ENCODE assay signal across 9 mouse cellular contexts in the genomic region with DNA sequence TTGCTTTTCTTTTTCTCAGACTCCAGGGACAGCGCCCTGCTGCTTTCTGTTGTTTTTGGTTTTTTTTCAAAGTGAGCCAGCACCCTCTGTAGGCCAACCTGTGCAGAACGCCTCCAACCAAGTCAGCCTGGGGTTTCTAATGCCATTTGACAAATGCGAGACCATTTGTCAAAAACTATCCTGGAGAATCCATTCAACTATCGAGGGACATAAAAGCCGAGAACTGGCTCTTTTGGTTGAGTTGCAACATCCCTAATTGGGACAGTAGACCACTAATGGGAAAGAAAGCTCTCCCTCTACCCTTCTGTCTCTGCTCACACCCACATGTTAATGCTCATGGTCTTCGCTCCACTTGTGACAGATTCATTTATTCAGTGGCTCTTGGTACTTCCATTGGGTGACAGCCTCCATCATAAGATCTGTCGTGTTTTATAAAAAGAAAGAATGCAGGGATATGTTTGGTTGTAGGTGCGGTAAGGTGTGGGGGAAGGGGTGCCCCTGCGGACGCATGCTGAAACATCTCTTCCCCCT. TPM values are rescaled to one million over a fixed set of nuclear protein-coding genes. Genes with fewer than 3 reads are reported as not detected.
DNase-seq lines count a peak whose midpoint lies in the region; ATAC-seq and TF ChIP-seq lines count a peak whose summit lies in the region.
"Had no signal": no experiment of that assay in that cellular context is flagged by ENCODE, and none has a peak within 500 bp of the region (broad histone marks: within the 10 kb centered on the region; RNA-seq: fewer than 3 reads in every experiment).

No protein-coding gene starts in this region.

- H3K9ac ChIP-seq in embryonic facial prominence, embryonic 15.5 days: no peak overlapping the region
- peak overlapping the region; percentile 79 for H3K9ac ChIP-seq in heart, embryonic 13.5 days
- peak overlapping the region; percentile 25; the same call in 1 of the 2 replicates for H3K9ac ChIP-seq in kidney, postnatal 0 days (ENCODE audit: low read depth, low read length)
- no peak overlapping the region for H3K9ac ChIP-seq in midbrain, embryonic 16.5 days (ENCODE audit: low read depth, low read length)

- H3K27me3 ChIP-seq in embryonic facial prominence, embryonic 15.5 days: no peaks in the 10 kb centered on the region
- peaks cover 3% of the 10 kb centered on the region for H3K27me3 ChIP-seq in heart, embryonic 13.5 days (replicated peaks)
- no peaks in the 10 kb centered on the region for H3K27me3 ChIP-seq in kidney, postnatal 0 days (ENCODE audit: insufficient read depth, low read length)
- H3K27me3 ChIP-seq in midbrain, embryonic 16.5 days (ENCODE audit: control insufficient read depth, insufficient read depth, low read depth, low read length): no peaks in the 10 kb centered on the region

- peak overlapping the region; percentile 33 for H3K4me3 ChIP-seq in bone marrow macrophage, adult 2 months (ENCODE audit: insufficient read depth, low read length)
- H3K4me3 ChIP-seq in embryonic facial prominence, embryonic 15.5 days (replicated peaks): peak overlapping the region; percentile 34
- peak overlapping the region; percentile 54 for H3K4me3 ChIP-seq in heart, embryonic 13.5 days
- H3K4me3 ChIP-seq in kidney, postnatal 0 days (replicated peaks; ENCODE audit: low read depth, low read length): peak overlapping the region; percentile 24
- peak overlapping the region; percentile 28 for H3K4me3 ChIP-seq in midbrain, embryonic 16.5 days (ENCODE audit: low read depth, low read length)
- H3K4me3 ChIP-seq: erythroblast, embryonic 14.5 days had no signal

- no peaks in the 10 kb centered on the region for H3K9me3 ChIP-seq in embryonic facial prominence, embryonic 15.5 days (replicated peaks)
- no peaks in the 10 kb centered on the region for H3K9me3 ChIP-seq in heart, embryonic 13.5 days
- H3K9me3 ChIP-seq in kidney, postnatal 0 days (replicated peaks; ENCODE audit: low read length): no peaks in the 10 kb centered on the region
- no peaks in the 10 kb centered on the region for H3K9me3 ChIP-seq in midbrain, embryonic 16.5 days (replicated peaks; ENCODE audit: control insufficient read depth, low read length, poor library complexity, severe bottlenecking)

- DNase-seq in CD4-positive, CD25-positive, alpha-beta regulatory T cell, adult 2 months (ENCODE audit: low read depth, low spot score): peak; percentile 81
- DNase-seq in kidney, postnatal 0 days (ENCODE audit: low spot score): peak; percentile 90
- peak; percentile 45 for DNase-seq in liver
- DNase-seq in spleen, postnatal 4 days (ENCODE audit: low spot score in 2 of 2): peak; percentile 30 to 63

- H3K4me1 ChIP-seq in bone marrow macrophage, adult 2 months (ENCODE audit: control insufficient read depth, insufficient read depth, low read length): no peaks in the 10 kb centered on the region
- H3K4me1 ChIP-seq in embryonic facial prominence, embryonic 15.5 days: no peaks in the 10 kb centered on the region
- H3K4me1 ChIP-seq in heart, embryonic 13.5 days: peaks cover 9% of the 10 kb centered on the region; the same call in 1 of the 2 replicates
- H3K4me1 ChIP-seq in kidney, postnatal 0 days (replicated peaks; ENCODE audit: insufficient read depth, low read length): no peaks in the 10 kb centered on the region
- H3K4me1 ChIP-seq in midbrain, embryonic 16.5 days (ENCODE audit: control insufficient read depth, insufficient read depth, low read length): no peaks in the 10 kb centered on the region

- H3K4me2 ChIP-seq in embryonic facial prominence, embryonic 15.5 days (replicated peaks): peak overlapping the region; percentile 47
- H3K4me2 ChIP-seq in heart, embryonic 13.5 days: peak overlapping the region; percentile 77
- peak overlapping the region; percentile 64 for H3K4me2 ChIP-seq in kidney, postnatal 0 days (ENCODE audit: low read length)
- peak overlapping the region; percentile 49 for H3K4me2 ChIP-seq in midbrain, embryonic 16.5 days (ENCODE audit: low read length)

- H3K36me3 ChIP-seq in embryonic facial prominence, embryonic 15.5 days: no peaks in the 10 kb centered on the region
- no peaks in the 10 kb centered on the region for H3K36me3 ChIP-seq in heart, embryonic 13.5 days
- no peaks in the 10 kb centered on the region for H3K36me3 ChIP-seq in kidney, postnatal 0 days (ENCODE audit: insufficient read depth, low read length)
- H3K36me3 ChIP-seq in midbrain, embryonic 16.5 days (ENCODE audit: control insufficient read depth, insufficient read depth, low read length): no peaks in the 10 kb centered on the region

- H3K27ac ChIP-seq in bone marrow macrophage, adult 2 months (ENCODE audit: insufficient read depth, low read depth, low read length): no peak overlapping the region
- no peak overlapping the region for H3K27ac ChIP-seq in embryonic facial prominence, embryonic 15.5 days (replicated peaks)
- H3K27ac ChIP-seq in heart, embryonic 13.5 days (replicated peaks): 0 out of 2 replicates have a peak overlapping the region, but pooled peaks have one; percentile 9
- H3K27ac ChIP-seq in kidney, postnatal 0 days: no peak overlapping the region
- H3K27ac ChIP-seq in midbrain, embryonic 16.5 days (ENCODE audit: low read length): no peak overlapping the region

- 42% methylated on average over 10 of the region's 10 CpGs for WGBS in embryonic facial prominence, embryonic 15.5 days
- WGBS in heart, embryonic 13.5 days: 34% methylated on average over 10 of the region's 10 CpGs
- 41% methylated on average over 10 of the region's 10 CpGs for WGBS in kidney, postnatal 0 days
- 43% methylated on average over 10 of the region's 10 CpGs for WGBS in midbrain, embryonic 16.5 days

- ATAC-seq in embryonic facial prominence, embryonic 15.5 days (ENCODE audit: insufficient number of reproducible peaks, low FRiP score, low TSS enrichment, low read depth): peak; percentile 69; the same call in 1 of the 2 replicates
- no peak for ATAC-seq in heart, embryonic 13.5 days (ENCODE audit: extremely low read depth, insufficient number of reproducible peaks, low FRiP score, low TSS enrichment)
- ATAC-seq in kidney, postnatal 0 days (replicated peaks; ENCODE audit: low FRiP score, low read depth): peak; percentile 64; the same call in 1 of the 2 replicates
- peak; percentile 85 for ATAC-seq in midbrain, embryonic 16.5 days

- TF ChIP-seq POLR2A in bone marrow macrophage, adult 2 months (IDR thresholded peaks at IDR 0.05; ENCODE audit: borderline replicate concordance, low read depth, low read length): no peak

- peak; percentile 71 for TF ChIP-seq CTCF in bone marrow macrophage, adult 2 months (IDR thresholded peaks at IDR 0.05; ENCODE audit: low read depth, low read length)
- TF ChIP-seq CTCF in kidney, postnatal 0 days (IDR thresholded peaks at IDR 0.05; ENCODE audit: low read depth): peak; percentile 86

RNA-seq across cellular contexts. Expression of a gene that starts 45.5 kb away (rescaled TPM):
- 37.9 and 43.9 TPM in 2 replicates for polyA plus RNA-seq in bone marrow macrophage, adult 2 months (2012; ENCODE audit: insufficient read depth, insufficient read length, missing spikeins)
- polyA plus RNA-seq in embryonic facial prominence, embryonic 15.5 days (2015; fragmentation: Nextera tagmentation; extraction: Ambion mirVana): 22.8 and 23.5 TPM in 2 replicates
- 15.9 and 17.6 TPM in 2 replicates for polyA plus RNA-seq in heart, embryonic 13.5 days (2015; fragmentation: Nextera tagmentation; extraction: Ambion mirVana)
- polyA plus RNA-seq in kidney, postnatal 0 days (2015; fragmentation: Nextera tagmentation; extraction: Ambion mirVana): 22.8 and 24.3 TPM in 2 replicates
- polyA plus RNA-seq in midbrain, embryonic 16.5 days (2015; fragmentation: Nextera tagmentation; extraction: Ambion mirVana): 21.0 and 25.1 TPM in 2 replicates

RNA-seq across cellular contexts. Expression of a gene that starts 52.2 kb away (rescaled TPM):
- polyA plus RNA-seq in bone marrow macrophage, adult 2 months (2012; ENCODE audit: insufficient read depth, insufficient read length, missing spikeins): not detected in 2 replicates
- 0.12 and 0.19 TPM in 2 replicates for polyA plus RNA-seq in embryonic facial prominence, embryonic 15.5 days (2015; fragmentation: Nextera tagmentation; extraction: Ambion mirVana)
- polyA plus RNA-seq in heart, embryonic 13.5 days (2015; fragmentation: Nextera tagmentation; extraction: Ambion mirVana): not detected in 2 replicates
- 0.62 and 0.91 TPM in 2 replicates for polyA plus RNA-seq in kidney, postnatal 0 days (2015; fragmentation: Nextera tagmentation; extraction: Ambion mirVana)
- 0.13 TPM in 1 of 2 replicates, not detected in the other for polyA plus RNA-seq in midbrain, embryonic 16.5 days (2015; fragmentation: Nextera tagmentation; extraction: Ambion mirVana)
- polyA plus RNA-seq: erythroblast, embryonic 14.5 days had no signal

Comparison
In these comparisons a context has a peak if more than half of its experiments do, and no peak if none do; other contexts are left out.
1. H3K9ac ChIP-seq: peak in heart, embryonic 13.5 days (single experiment) and kidney, postnatal 0 days (single experiment); none in embryonic facial prominence, embryonic 15.5 days (single experiment) and midbrain, embryonic 16.5 days (single experiment).
2. Peak in every context shown above with its lines, with median percentiles within 50 percentile points of each other: DNase-seq, H3K4me3 ChIP-seq and H3K4me2 ChIP-seq.